Mouse (Mus musculus): ENCODE results near the gene Vps8. TPM values are rescaled to one million over a fixed set of nuclear protein-coding genes. Genes with fewer than 3 reads are reported as not detected.

The Vps8 gene
- polyA plus RNA-seq (2015; fragmentation: Nextera tagmentation; extraction: Ambion mirVana) = 25.4 and 30.9 TPM in 2 replicates

- 2% methylated on average over 71 of the region's 71 CpGs for WGBS
- peak within 1 kb of the TSS; percentile 80 for H3K4me2 ChIP-seq (ENCODE audit: low read depth, low read length)
Observed at GRCm38 (mm10) chr16:21422645-21423545, at the start of gene Vps8. TSS of gene Vps8 (plus strand) at chr16:21423118.

GRCm38 (mm10) chr16:21373316-21373960 is 49.5 kb upstream of the Vps8 start:
- 67% methylated on average over 7 of the region's 7 CpGs for WGBS
- Histone ChIP-seq H3K9me3 (replicated peaks; ENCODE audit: control insufficient read depth, low read length) (no peaks in the 10 kb centered on the region), H3K9ac (ENCODE audit: low read length) (no peak overlapping the region), H3K27ac (ENCODE audit: low read length) (no peak overlapping the region), H3K36me3 (ENCODE audit: control insufficient read depth, insufficient read depth) (no peaks in the 10 kb centered on the region), H3K27me3 (ENCODE audit: control insufficient read depth, insufficient read depth, low read length) (no peaks in the 10 kb centered on the region; the same call in 1 of the 2 replicates), H3K4me1 (ENCODE audit: control insufficient read depth, insufficient read depth, low read length) (peaks cover 9% of the 10 kb centered on the region; the same call in 1 of the 2 replicates), H3K4me2 (ENCODE audit: low read depth, low read length) (no peak overlapping the region), H3K4me3 (ENCODE audit: low read length) (no peak overlapping the region)
- no peak for ATAC-seq (replicated peaks; ENCODE audit: extremely low read depth, insufficient read depth, low FRiP score)

More at GRCm38 (mm10) chr16:21422645-21423545, at the start of gene Vps8:
- H3K27ac ChIP-seq (ENCODE audit: low read length) = peak within 1 kb of the TSS; percentile 90
- H3K9me3 ChIP-seq (replicated peaks; ENCODE audit: control insufficient read depth, low read length) = no peaks in the 10 kb centered on the region
- ATAC-seq (replicated peaks; ENCODE audit: extremely low read depth, insufficient read depth, low FRiP score) = peak; percentile 98
- no peaks in the 10 kb centered on the region for H3K27me3 ChIP-seq (ENCODE audit: control insufficient read depth, insufficient read depth, low read length)
- peak within 1 kb of the TSS; percentile 85 for H3K9ac ChIP-seq (ENCODE audit: low read length)
- peak within 1 kb of the TSS; percentile 74 for H3K4me3 ChIP-seq (ENCODE audit: low read length)
- H3K36me3 ChIP-seq (ENCODE audit: control insufficient read depth, insufficient read depth) = no peaks in the 10 kb centered on the region
- peaks cover 5% of the 10 kb centered on the region; the same call in 1 of the 2 replicates for H3K4me1 ChIP-seq (ENCODE audit: control insufficient read depth, insufficient read depth, low read length)

GRCm38 (mm10) chr16:21374067-21374466 is 48.9 kb upstream of the Vps8 start:
- H3K36me3 ChIP-seq (ENCODE audit: control insufficient read depth, insufficient read depth) = no peaks in the 10 kb centered on the region
- H3K9me3 ChIP-seq (replicated peaks; ENCODE audit: control insufficient read depth, low read length) = no peaks in the 10 kb centered on the region
- H3K4me1 ChIP-seq (ENCODE audit: control insufficient read depth, insufficient read depth, low read length) = peaks cover 9% of the 10 kb centered on the region; the same call in 1 of the 2 replicates
- H3K27me3 ChIP-seq (ENCODE audit: control insufficient read depth, insufficient read depth, low read length) = no peaks in the 10 kb centered on the region; the same call in 1 of the 2 replicates
- no peak overlapping the region for H3K27ac ChIP-seq (ENCODE audit: low read length)
- 84% methylated on average over 3 of the region's 6 CpGs for WGBS
- no peak for ATAC-seq (replicated peaks; ENCODE audit: extremely low read depth, insufficient read depth, low FRiP score)
- no peak overlapping the region for H3K4me3 ChIP-seq (ENCODE audit: low read length)
- H3K9ac ChIP-seq (ENCODE audit: low read length) = no peak overlapping the region
- H3K4me2 ChIP-seq (ENCODE audit: low read depth, low read length) = no peak overlapping the region

GRCm38 (mm10) chr16:21375147-21375546 is 47.8 kb upstream of the Vps8 start:
- Histone ChIP-seq H3K27me3 (ENCODE audit: control insufficient read depth, insufficient read depth, low read length) (no peaks in the 10 kb centered on the region; the same call in 1 of the 2 replicates), H3K36me3 (ENCODE audit: control insufficient read depth, insufficient read depth) (no peaks in the 10 kb centered on the region), H3K9me3 (replicated peaks; ENCODE audit: control insufficient read depth, low read length) (no peaks in the 10 kb centered on the region), H3K27ac (ENCODE audit: low read length) (no peak overlapping the region), H3K4me1 (ENCODE audit: control insufficient read depth, insufficient read depth, low read length) (peaks cover 4% of the 10 kb centered on the region; the same call in 1 of the 2 replicates), H3K4me2 (ENCODE audit: low read depth, low read length) (no peak overlapping the region), H3K4me3 (ENCODE audit: low read length) (no peak overlapping the region), H3K9ac (ENCODE audit: low read length) (no peak overlapping the region)
- ATAC-seq (replicated peaks; ENCODE audit: extremely low read depth, insufficient read depth, low FRiP score) = no peak
- WGBS = 72% methylated on average over 8 of the region's 8 CpGs

GRCm38 (mm10) chr16:21376316-21376715 is 46.6 kb upstream of the Vps8 start:
- no peak for ATAC-seq (replicated peaks; ENCODE audit: extremely low read depth, insufficient read depth, low FRiP score)
- no peak overlapping the region for H3K9ac ChIP-seq (ENCODE audit: low read length)
- no peak overlapping the region for H3K4me2 ChIP-seq (ENCODE audit: low read depth, low read length)
- 67% methylated on average over 8 of the region's 8 CpGs for WGBS
- no peaks in the 10 kb centered on the region for H3K9me3 ChIP-seq (replicated peaks; ENCODE audit: control insufficient read depth, low read length)
- no peaks in the 10 kb centered on the region for H3K36me3 ChIP-seq (ENCODE audit: control insufficient read depth, insufficient read depth)
- no peak overlapping the region for H3K4me3 ChIP-seq (ENCODE audit: low read length)
- H3K27ac ChIP-seq (ENCODE audit: low read length) = peak overlapping the region; percentile 30; the same call in 1 of the 2 replicates
- H3K4me1 ChIP-seq (ENCODE audit: control insufficient read depth, insufficient read depth, low read length) = peaks cover 4% of the 10 kb centered on the region; the same call in 1 of the 2 replicates
- no peaks in the 10 kb centered on the region; the same call in 1 of the 2 replicates for H3K27me3 ChIP-seq (ENCODE audit: control insufficient read depth, insufficient read depth, low read length)

DNA sequence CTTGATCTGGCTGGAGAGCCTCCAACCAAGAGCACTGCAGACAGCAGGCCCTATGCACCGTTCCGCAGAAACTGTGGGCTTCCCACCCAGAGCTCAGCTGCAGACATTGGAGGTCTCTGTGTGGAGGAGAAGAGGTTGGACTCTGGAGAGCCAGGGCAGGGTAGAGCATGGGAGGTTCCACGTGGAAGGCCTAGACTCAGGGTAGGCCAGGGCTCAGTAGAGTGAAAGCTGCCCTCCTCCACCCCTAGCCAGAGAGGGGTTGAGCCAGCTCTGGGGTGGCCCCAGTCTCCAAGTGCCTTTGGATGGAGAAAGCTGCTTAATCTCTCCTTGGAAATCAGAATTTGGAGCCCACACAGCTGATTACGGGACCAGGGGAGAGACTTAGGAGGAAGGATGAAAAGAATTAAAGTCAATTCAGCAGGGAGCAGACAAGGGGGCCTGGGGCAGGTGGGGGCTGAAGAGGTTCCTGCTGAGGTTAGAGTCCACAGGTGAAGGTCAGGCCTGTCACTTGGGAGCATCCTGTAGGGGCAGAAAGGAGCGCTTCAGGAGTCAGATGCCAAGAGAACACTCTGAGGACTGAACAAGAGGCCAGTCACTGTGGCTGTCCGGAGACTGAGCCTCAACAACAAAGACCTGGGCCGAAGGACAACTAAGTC is 45.8 kb upstream of the Vps8 start:
- 60% methylated on average over 7 of the region's 7 CpGs for WGBS
- H3K9ac ChIP-seq (ENCODE audit: low read length) = no peak overlapping the region

GRCm38 (mm10) chr16:21377605-21377968 is 45.3 kb upstream of the Vps8 start:
- peak overlapping the region; percentile 28 for H3K27ac ChIP-seq (ENCODE audit: low read length)
- H3K9ac ChIP-seq (ENCODE audit: low read length) = no peak overlapping the region
- H3K36me3 ChIP-seq (ENCODE audit: control insufficient read depth, insufficient read depth) = no peaks in the 10 kb centered on the region
- no peaks in the 10 kb centered on the region; the same call in 1 of the 2 replicates for H3K27me3 ChIP-seq (ENCODE audit: control insufficient read depth, insufficient read depth, low read length)
- no peaks in the 10 kb centered on the region for H3K9me3 ChIP-seq (replicated peaks; ENCODE audit: control insufficient read depth, low read length)
- H3K4me1 ChIP-seq (ENCODE audit: control insufficient read depth, insufficient read depth, low read length) = peaks cover 8% of the 10 kb centered on the region
- 51% methylated on average over 4 of the region's 4 CpGs for WGBS
- H3K4me2 ChIP-seq (ENCODE audit: low read depth, low read length) = no peak overlapping the region
- ATAC-seq (replicated peaks; ENCODE audit: extremely low read depth, insufficient read depth, low FRiP score) = peak; percentile 11; the same call in 1 of the 2 replicates
- no peak overlapping the region for H3K4me3 ChIP-seq (ENCODE audit: low read length)

More for the DNA sequence above, 45.8 kb upstream of the Vps8 start:
- no peak overlapping the region for H3K4me3 ChIP-seq (ENCODE audit: low read length)
- no peaks in the 10 kb centered on the region for H3K36me3 ChIP-seq (ENCODE audit: control insufficient read depth, insufficient read depth)
- peaks cover 4% of the 10 kb centered on the region; the same call in 1 of the 2 replicates for H3K4me1 ChIP-seq (ENCODE audit: control insufficient read depth, insufficient read depth, low read length)
- H3K27ac ChIP-seq (ENCODE audit: low read length) = peak overlapping the region; percentile 30
- no peaks in the 10 kb centered on the region; the same call in 1 of the 2 replicates for H3K27me3 ChIP-seq (ENCODE audit: control insufficient read depth, insufficient read depth, low read length)
- ATAC-seq (replicated peaks; ENCODE audit: extremely low read depth, insufficient read depth, low FRiP score) = peak; percentile 10; the same call in 1 of the 2 replicates
- H3K4me2 ChIP-seq (ENCODE audit: low read depth, low read length) = no peak overlapping the region
- H3K9me3 ChIP-seq (replicated peaks; ENCODE audit: control insufficient read depth, low read length) = no peaks in the 10 kb centered on the region

- no peaks in the 10 kb centered on the region for H3K36me3 ChIP-seq (ENCODE audit: control insufficient read depth, insufficient read depth)
- no peaks in the 10 kb centered on the region for H3K9me3 ChIP-seq (replicated peaks; ENCODE audit: control insufficient read depth, low read length)
- H3K4me2 ChIP-seq (ENCODE audit: low read depth, low read length) = no peak overlapping the region
- 83% methylated on average over 1 of the region's 1 CpGs for WGBS
- no peak overlapping the region for H3K4me3 ChIP-seq (ENCODE audit: low read length)
- no peak for ATAC-seq (replicated peaks; ENCODE audit: extremely low read depth, insufficient read depth, low FRiP score)
- no peak overlapping the region for H3K9ac ChIP-seq (ENCODE audit: low read length)
- H3K27ac ChIP-seq (ENCODE audit: low read length) = no peak overlapping the region
- no peaks in the 10 kb centered on the region for H3K27me3 ChIP-seq (ENCODE audit: control insufficient read depth, insufficient read depth, low read length)
- peaks cover 9% of the 10 kb centered on the region for H3K4me1 ChIP-seq (ENCODE audit: control insufficient read depth, insufficient read depth, low read length)
Observed at GRCm38 (mm10) chr16:21381469-21381868, 41.4 kb upstream of the Vps8 start.

All from heart, embryonic 16.5 days (tissue).